Mouse (Mus musculus): Measurements from ENCODE around the gene Ubtd1.

DNA sequence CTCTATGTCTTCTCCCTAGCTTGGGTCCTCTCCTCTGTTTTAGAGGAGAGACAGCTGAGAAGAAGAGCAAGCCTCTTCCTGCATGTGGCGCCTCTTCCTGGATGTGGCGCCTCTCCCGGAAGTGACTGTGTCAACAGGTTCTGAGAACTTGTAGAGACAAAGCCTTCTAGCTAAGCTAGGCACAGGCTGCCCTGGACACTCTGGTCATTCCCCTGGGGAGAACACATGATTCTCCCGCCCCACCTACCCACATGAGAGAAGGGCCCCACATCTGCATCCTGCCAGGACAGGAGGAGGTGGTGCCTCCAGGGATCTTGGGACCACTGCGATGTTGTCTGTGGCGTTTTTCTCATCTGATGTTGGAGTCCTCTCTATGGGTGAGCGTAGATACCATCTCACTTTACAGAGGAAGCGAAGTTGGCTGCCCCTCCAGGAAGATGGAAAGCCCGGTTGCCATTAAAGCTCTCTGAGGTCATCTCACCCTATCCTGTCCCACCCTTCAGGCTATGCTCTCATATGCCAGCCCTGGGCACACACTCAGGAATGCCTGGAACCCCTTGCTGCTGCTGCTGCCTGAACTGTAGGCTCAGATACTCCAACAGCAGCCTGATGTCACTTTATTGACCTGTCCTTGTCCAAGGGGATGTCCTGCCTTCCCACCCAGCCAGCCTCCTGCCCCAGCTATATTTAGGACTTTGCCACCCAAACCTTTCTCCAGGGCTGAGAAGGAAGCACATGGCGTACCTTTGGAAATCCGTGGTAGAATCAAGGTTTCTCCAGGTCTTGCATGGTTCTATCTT is 87.1 kb downstream of the Ubtd1 start:
- no peak for TF ChIP-seq CTCF (IDR thresholded peaks at IDR 0.05; ENCODE audit: low read depth, low read length)
- no peak for TF ChIP-seq POLR2A (IDR thresholded peaks at IDR 0.05; ENCODE audit: borderline replicate concordance, low read depth, low read length)

Data from bone marrow macrophage, adult 2 months (primary cell).